Mouse (Mus musculus) small intestine, adult 2 months (tissue): ENCODE data around the gene Mylk3. TPM values are rescaled to one million over a fixed set of nuclear protein-coding genes. Genes with fewer than 3 reads are reported as not detected.

Experiments
- H3K27ac ChIP-seq: fragments of 200-500 bp; 2 replicates; pipeline ENCODE4 v1.5.1; 2012; ENCODE audit warnings: low read depth, low read length, control low read depth, inconsistent platforms; ENCODE audit not compliant: insufficient read depth
- H3K27me3 ChIP-seq: fragments of 200-500 bp; 2 replicates; pipeline ENCODE4 v1.6.1; 2012; ENCODE audit warnings: mild to moderate bottlenecking, moderate library complexity, low read length, inconsistent platforms; ENCODE audit not compliant: control insufficient read depth, insufficient read depth
- H3K36me3 ChIP-seq: fragments of 200-500 bp; 2 replicates; pipeline ENCODE4 v1.6.1; 2012; ENCODE audit warnings: mild to moderate bottlenecking, low read length, control low read depth, inconsistent platforms; ENCODE audit not compliant: control insufficient read depth, insufficient read depth
- H3K4me1 ChIP-seq: fragments of 200-500 bp; 2 replicates; pipeline ENCODE4 v1.6.1; 2012; ENCODE audit warnings: low read length, inconsistent platforms, mixed read lengths; ENCODE audit not compliant: control insufficient read depth, insufficient read depth, insufficient read length
- H3K4me3 ChIP-seq: fragments of 200-500 bp; 2 replicates; pipeline ENCODE4 v1.5.1; 2012; ENCODE audit warnings: low read depth, mild to moderate bottlenecking, control low read depth, inconsistent platforms, low read length, moderate library complexity
- CTCF ChIP-seq: fragments of 200-500 bp; IDR thresholded peaks from 2 replicates; pipeline ENCODE4 v1.5.1; 2012; ENCODE audit warnings: low read depth, mild to moderate bottlenecking, control low read depth, inconsistent platforms, low read length, moderate library complexity, mixed read lengths; ENCODE audit not compliant: insufficient replicate concordance, insufficient read length; ENCODE audit errors: extremely low read depth
- POLR2A ChIP-seq: fragments of 200-500 bp; IDR thresholded peaks from 2 replicates; pipeline ENCODE4 v1.6.1; 2012; ENCODE audit warnings: low read depth, mild to moderate bottlenecking, control low read depth, inconsistent platforms, low read length, moderate library complexity
- WGBS: fragments of 180-500 bp; shearing (Covaris S2); methylation state at CpG from one replicate; pipeline ENCODE4 v1.1.7; 2018; 5-methylcytosine and 5-hydroxymethylcytosine counted together
- polyA plus RNA-seq: library from polyadenylated mRNA; depleted of rRNA; stranded (reverse); fragments of >200 nt; gene quantifications from 2 replicates; pipeline ENCODE4 v1.2.3, GENCODE M21; 2012; rRNA removed

Mylk3 gene
- 0.05 TPM in 1 of 2 replicates, not detected in the other for polyA plus RNA-seq

DNA sequence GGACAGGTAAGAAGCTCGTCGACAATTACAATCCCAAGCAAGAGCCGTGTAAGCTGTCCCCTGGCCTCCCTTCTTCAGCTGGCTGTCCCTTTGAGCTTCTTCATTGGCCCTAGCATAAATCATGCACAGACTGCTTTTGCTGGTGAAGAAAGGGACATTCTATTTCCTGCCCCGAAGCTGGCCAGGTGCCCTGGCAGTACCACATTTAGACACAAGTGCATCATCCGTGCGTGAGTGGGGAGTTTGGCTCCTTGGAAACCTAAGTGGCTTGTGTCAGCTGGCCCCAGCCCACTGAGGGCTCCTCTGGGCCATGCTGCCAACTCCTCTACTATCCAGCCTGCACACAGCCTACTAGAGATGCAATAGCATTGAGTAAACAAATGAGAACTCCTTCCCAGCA, at the start of gene Mylk3:
Gene Mylk3, minus strand, starts transcription at position 141 of the 400 bp plus-strand sequence.
- Histone ChIP-seq H3K27me3 (no peaks in the 10 kb centered on the region), H3K27ac (no peak within 1 kb of the TSS), H3K4me3 (no peak within 1 kb of the TSS), H3K36me3 (no peaks in the 10 kb centered on the region), H3K4me1 (no peaks in the 10 kb centered on the region)
- WGBS = 66% methylated on average over 6 of the region's 6 CpGs
- no peak for TF ChIP-seq CTCF
- TF ChIP-seq POLR2A = no peak

- Histone ChIP-seq H3K36me3 (no peaks in the 10 kb centered on the region), H3K27me3 (no peaks in the 10 kb centered on the region), H3K4me3 (no peak overlapping the region), H3K27ac (no peak overlapping the region), H3K4me1 (peaks cover 2% of the 10 kb centered on the region; the same call in 1 of the 2 replicates)
- no peak for TF ChIP-seq POLR2A
- TF ChIP-seq CTCF = no peak
- 37% methylated on average over 5 of the region's 5 CpGs for WGBS
These were observed 49.6 kb upstream of the Mylk3 start for GRCm38 (mm10) chr8:85435736-85436135.

DNA sequence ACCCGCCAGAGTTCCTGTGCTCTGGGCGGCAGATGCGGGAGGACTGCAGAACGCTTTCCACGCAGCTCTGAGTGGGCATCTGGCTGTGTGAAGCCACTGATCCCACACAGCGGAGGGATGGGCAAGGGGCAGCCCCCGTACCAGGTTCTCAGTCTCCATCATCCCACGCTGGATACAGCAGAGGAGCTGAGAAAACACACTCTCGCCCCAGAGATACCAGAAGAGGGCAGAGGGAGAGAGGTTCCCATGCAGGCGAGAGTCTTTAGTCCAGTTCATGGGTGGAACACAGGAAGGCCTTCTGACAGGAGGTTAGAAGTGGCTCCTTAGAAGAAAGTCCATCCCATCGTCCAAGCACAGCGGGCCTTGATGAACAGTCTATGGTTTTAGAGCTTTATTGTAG, 48.7 kb upstream of the Mylk3 start:
- no peak for TF ChIP-seq CTCF
- TF ChIP-seq POLR2A = no peak
- peaks cover 2% of the 10 kb centered on the region; the same call in 1 of the 2 replicates for H3K4me1 ChIP-seq
- H3K27ac ChIP-seq = no peak overlapping the region
- no peaks in the 10 kb centered on the region for H3K36me3 ChIP-seq
- 95% methylated on average over 12 of the region's 12 CpGs for WGBS
- H3K4me3 ChIP-seq = no peak overlapping the region
- no peaks in the 10 kb centered on the region for H3K27me3 ChIP-seq

- no peak for TF ChIP-seq CTCF
- TF ChIP-seq POLR2A = no peak
- Histone ChIP-seq H3K27ac (no peak overlapping the region), H3K36me3 (no peaks in the 10 kb centered on the region), H3K4me3 (peak overlapping the region; percentile 84), H3K4me1 (peaks cover 4% of the 10 kb centered on the region), H3K27me3 (no peaks in the 10 kb centered on the region)
- WGBS = 3% methylated on average over 6 of the region's 6 CpGs
These were observed 46.9 kb upstream of the Mylk3 start for GRCm38 (mm10) chr8:85433017-85433393.

GRCm38 (mm10) chr8:85432168-85433016, 46.2 kb upstream of the Mylk3 start, which contains the start of gene 4921524J17Rik:
TSS of gene 4921524J17Rik (minus strand) at chr8:85432833.
- peak; percentile 64 for TF ChIP-seq POLR2A
- no peak for TF ChIP-seq CTCF
- Histone ChIP-seq H3K27me3 (no peaks in the 10 kb centered on the region), H3K36me3 (no peaks in the 10 kb centered on the region), H3K4me3 (peak within 1 kb of the TSS; percentile 84), H3K27ac (peak within 1 kb of the TSS; percentile 66), H3K4me1 (peaks cover 4% of the 10 kb centered on the region)
- under 1% methylated on average over 84 of the region's 85 CpGs for WGBS

DNA sequence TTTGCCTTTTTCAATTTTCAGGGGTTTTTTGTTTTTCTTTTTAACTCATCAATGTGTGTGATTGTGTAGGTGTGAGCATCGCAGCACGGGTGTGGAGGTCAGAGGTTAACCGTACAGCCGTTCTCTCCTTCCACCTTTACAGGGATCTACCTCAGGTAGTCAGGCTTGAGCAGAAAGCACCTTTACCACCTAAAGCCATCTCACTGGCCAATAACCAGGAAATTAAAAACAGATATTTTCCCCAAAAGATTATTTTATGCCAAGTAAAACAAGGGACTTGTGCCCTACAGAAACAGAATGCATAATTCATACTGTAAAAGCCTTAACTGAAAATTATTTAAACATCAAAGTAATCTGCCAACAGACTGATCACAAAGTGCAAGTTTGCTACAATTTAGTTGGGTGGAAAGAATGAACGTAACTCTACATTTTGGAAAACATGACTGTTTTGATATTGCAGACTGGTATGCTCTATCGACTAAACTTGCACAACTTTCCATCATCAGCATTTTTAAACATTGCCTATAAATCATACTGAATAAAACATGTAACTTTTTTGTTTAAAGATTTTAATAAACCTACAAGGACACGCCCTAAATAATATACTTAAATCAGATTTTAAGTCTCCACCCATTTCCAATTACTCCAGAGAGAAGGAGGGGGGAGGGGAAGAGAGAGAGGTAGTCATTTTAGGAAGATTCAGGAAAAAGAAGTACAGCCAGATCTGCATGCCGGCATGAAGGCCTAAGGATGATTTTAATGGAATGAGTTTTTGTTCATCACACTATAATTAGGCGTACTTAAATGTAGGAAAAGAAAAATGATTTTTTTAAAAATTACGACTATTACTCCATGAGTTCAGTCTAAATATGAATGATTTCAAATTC, 45.4 kb upstream of the Mylk3 start:
- H3K4me3 ChIP-seq = peak overlapping the region; percentile 84
- no peaks in the 10 kb centered on the region for H3K36me3 ChIP-seq
- 4% methylated on average over 10 of the region's 10 CpGs for WGBS
- H3K4me1 ChIP-seq = peaks cover 4% of the 10 kb centered on the region
- H3K27ac ChIP-seq = no peak overlapping the region
- no peaks in the 10 kb centered on the region for H3K27me3 ChIP-seq
- TF ChIP-seq POLR2A (no peak), CTCF (no peak)
